Mouse (Mus musculus): Measurements from ENCODE around the gene Ppm1h. TPM values are rescaled to one million over a fixed set of nuclear protein-coding genes. Genes with fewer than 3 reads are reported as not detected.

Gene Ppm1h
- polyA plus RNA-seq, 1 experiment from 2014 or later = 22.2 TPM

- Histone ChIP-seq H3K9me3 (ENCODE audit: control insufficient read depth, low read length) (no peaks in the 10 kb centered on the region), H3K4me2 (replicated peaks; ENCODE audit: low read depth, low read length) (no peak overlapping the region), H3K27ac (ENCODE audit: low read depth, low read length) (no peak overlapping the region), H3K4me3 (ENCODE audit: low read length) (no peak overlapping the region), H3K36me3 (ENCODE audit: control insufficient read depth, insufficient read depth, low read length) (no peaks in the 10 kb centered on the region), H3K9ac (ENCODE audit: low read depth, low read length) (no peak overlapping the region), H3K27me3 (ENCODE audit: control insufficient read depth, insufficient read depth, low read length) (no peaks in the 10 kb centered on the region), H3K4me1 (ENCODE audit: control insufficient read depth, insufficient read depth, low read length) (no peaks in the 10 kb centered on the region)
- WGBS = 89% methylated on average over 4 of the region's 4 CpGs
- no peak for ATAC-seq (ENCODE audit: low FRiP score, low TSS enrichment)
Measured at GRCm38 (mm10) chr10:122734521-122734920, 56.0 kb downstream of the Ppm1h start.

GRCm38 (mm10) chr10:122735284-122735784 is 56.8 kb downstream of the Ppm1h start:
- Histone ChIP-seq H3K4me3 (ENCODE audit: low read length) (no peak overlapping the region), H3K27ac (ENCODE audit: low read depth, low read length) (no peak overlapping the region), H3K9me3 (ENCODE audit: control insufficient read depth, low read length) (no peaks in the 10 kb centered on the region), H3K4me1 (ENCODE audit: control insufficient read depth, insufficient read depth, low read length) (no peaks in the 10 kb centered on the region), H3K36me3 (ENCODE audit: control insufficient read depth, insufficient read depth, low read length) (no peaks in the 10 kb centered on the region), H3K4me2 (replicated peaks; ENCODE audit: low read depth, low read length) (no peak overlapping the region), H3K9ac (ENCODE audit: low read depth, low read length) (no peak overlapping the region), H3K27me3 (ENCODE audit: control insufficient read depth, insufficient read depth, low read length) (no peaks in the 10 kb centered on the region)
- no peak for ATAC-seq (ENCODE audit: low FRiP score, low TSS enrichment)
- WGBS = 85% methylated on average over 7 of the region's 7 CpGs

- no peak for ATAC-seq (ENCODE audit: low FRiP score, low TSS enrichment)
- WGBS = 84% methylated on average over 4 of the region's 4 CpGs
- Histone ChIP-seq H3K4me2 (replicated peaks; ENCODE audit: low read depth, low read length) (no peak overlapping the region), H3K36me3 (ENCODE audit: control insufficient read depth, insufficient read depth, low read length) (no peaks in the 10 kb centered on the region), H3K27ac (ENCODE audit: low read depth, low read length) (no peak overlapping the region), H3K4me3 (ENCODE audit: low read length) (no peak overlapping the region), H3K9ac (ENCODE audit: low read depth, low read length) (no peak overlapping the region), H3K9me3 (ENCODE audit: control insufficient read depth, low read length) (no peaks in the 10 kb centered on the region), H3K4me1 (ENCODE audit: control insufficient read depth, insufficient read depth, low read length) (no peaks in the 10 kb centered on the region), H3K27me3 (ENCODE audit: control insufficient read depth, insufficient read depth, low read length) (no peaks in the 10 kb centered on the region)
Measured at GRCm38 (mm10) chr10:122736835-122737234, 58.3 kb downstream of the Ppm1h start.

- no peak overlapping the region for H3K27ac ChIP-seq (ENCODE audit: low read depth, low read length)
- ATAC-seq (ENCODE audit: low FRiP score, low TSS enrichment) = no peak
- no peak overlapping the region for H3K4me2 ChIP-seq (replicated peaks; ENCODE audit: low read depth, low read length)
- H3K36me3 ChIP-seq (ENCODE audit: control insufficient read depth, insufficient read depth, low read length) = no peaks in the 10 kb centered on the region
- 58% methylated on average over 10 of the region's 10 CpGs for WGBS
- no peak overlapping the region for H3K4me3 ChIP-seq (ENCODE audit: low read length)
- H3K4me1 ChIP-seq (ENCODE audit: control insufficient read depth, insufficient read depth, low read length) = no peaks in the 10 kb centered on the region
- H3K9me3 ChIP-seq (ENCODE audit: control insufficient read depth, low read length) = no peaks in the 10 kb centered on the region
- no peak overlapping the region for H3K9ac ChIP-seq (ENCODE audit: low read depth, low read length)
- no peaks in the 10 kb centered on the region for H3K27me3 ChIP-seq (ENCODE audit: control insufficient read depth, insufficient read depth, low read length)
Measured at GRCm38 (mm10) chr10:122738526-122738925, 60.0 kb downstream of the Ppm1h start.

- Histone ChIP-seq H3K4me1 (ENCODE audit: control insufficient read depth, insufficient read depth, low read length) (no peaks in the 10 kb centered on the region), H3K36me3 (ENCODE audit: control insufficient read depth, insufficient read depth, low read length) (no peaks in the 10 kb centered on the region), H3K27me3 (ENCODE audit: control insufficient read depth, insufficient read depth, low read length) (no peaks in the 10 kb centered on the region), H3K4me3 (ENCODE audit: low read length) (no peak overlapping the region), H3K27ac (ENCODE audit: low read depth, low read length) (no peak overlapping the region), H3K9ac (ENCODE audit: low read depth, low read length) (no peak overlapping the region), H3K4me2 (replicated peaks; ENCODE audit: low read depth, low read length) (no peak overlapping the region), H3K9me3 (ENCODE audit: control insufficient read depth, low read length) (no peaks in the 10 kb centered on the region)
- 88% methylated on average over 4 of the region's 4 CpGs for WGBS
- ATAC-seq (ENCODE audit: low FRiP score, low TSS enrichment) = no peak
Measured at GRCm38 (mm10) chr10:122739037-122739436, 60.5 kb downstream of the Ppm1h start.

GRCm38 (mm10) chr10:122740117-122740516 is 61.6 kb downstream of the Ppm1h start:
- H3K9ac ChIP-seq (ENCODE audit: low read depth, low read length) = no peak overlapping the region
- no peaks in the 10 kb centered on the region for H3K9me3 ChIP-seq (ENCODE audit: control insufficient read depth, low read length)
- H3K4me2 ChIP-seq (replicated peaks; ENCODE audit: low read depth, low read length) = no peak overlapping the region
- H3K4me3 ChIP-seq (ENCODE audit: low read length) = no peak overlapping the region
- H3K4me1 ChIP-seq (ENCODE audit: control insufficient read depth, insufficient read depth, low read length) = no peaks in the 10 kb centered on the region
- 79% methylated on average over 4 of the region's 4 CpGs for WGBS
- no peaks in the 10 kb centered on the region for H3K27me3 ChIP-seq (ENCODE audit: control insufficient read depth, insufficient read depth, low read length)
- H3K27ac ChIP-seq (ENCODE audit: low read depth, low read length) = no peak overlapping the region
- ATAC-seq (ENCODE audit: low FRiP score, low TSS enrichment) = no peak
- H3K36me3 ChIP-seq (ENCODE audit: control insufficient read depth, insufficient read depth, low read length) = no peaks in the 10 kb centered on the region

GRCm38 (mm10) chr10:122741191-122741590 is 62.6 kb downstream of the Ppm1h start:
- Histone ChIP-seq H3K27ac (ENCODE audit: low read depth, low read length) (no peak overlapping the region), H3K4me3 (ENCODE audit: low read length) (no peak overlapping the region), H3K4me2 (replicated peaks; ENCODE audit: low read depth, low read length) (no peak overlapping the region), H3K9ac (ENCODE audit: low read depth, low read length) (no peak overlapping the region), H3K9me3 (ENCODE audit: control insufficient read depth, low read length) (no peaks in the 10 kb centered on the region), H3K36me3 (ENCODE audit: control insufficient read depth, insufficient read depth, low read length) (no peaks in the 10 kb centered on the region), H3K27me3 (ENCODE audit: control insufficient read depth, insufficient read depth, low read length) (no peaks in the 10 kb centered on the region), H3K4me1 (ENCODE audit: control insufficient read depth, insufficient read depth, low read length) (no peaks in the 10 kb centered on the region)
- no peak for ATAC-seq (ENCODE audit: low FRiP score, low TSS enrichment)
- WGBS = 87% methylated on average over 7 of the region's 7 CpGs

GRCm38 (mm10) chr10:122742136-122742535 is 63.6 kb downstream of the Ppm1h start:
- H3K4me1 ChIP-seq (ENCODE audit: control insufficient read depth, insufficient read depth, low read length) = no peaks in the 10 kb centered on the region
- H3K9ac ChIP-seq (ENCODE audit: low read depth, low read length) = no peak overlapping the region
- 75% methylated on average over 2 of the region's 2 CpGs for WGBS

GRCm38 (mm10) chr10:122743361-122743760 is 64.8 kb downstream of the Ppm1h start:
- no peak overlapping the region for H3K4me2 ChIP-seq (replicated peaks; ENCODE audit: low read depth, low read length)
- no peaks in the 10 kb centered on the region for H3K9me3 ChIP-seq (ENCODE audit: control insufficient read depth, low read length)
- 91% methylated on average over 2 of the region's 2 CpGs for WGBS
- no peak overlapping the region for H3K27ac ChIP-seq (ENCODE audit: low read depth, low read length)
- H3K4me3 ChIP-seq (ENCODE audit: low read length) = no peak overlapping the region
- H3K36me3 ChIP-seq (ENCODE audit: control insufficient read depth, insufficient read depth, low read length) = no peaks in the 10 kb centered on the region
- no peaks in the 10 kb centered on the region for H3K27me3 ChIP-seq (ENCODE audit: control insufficient read depth, insufficient read depth, low read length)
- H3K9ac ChIP-seq (ENCODE audit: low read depth, low read length) = no peak overlapping the region
- 0 out of 2 replicates have a peak, but pooled peaks cover 5% of the 10 kb centered on the region for H3K4me1 ChIP-seq (ENCODE audit: control insufficient read depth, insufficient read depth, low read length)
- ATAC-seq (ENCODE audit: low FRiP score, low TSS enrichment) = no peak

More at GRCm38 (mm10) chr10:122742136-122742535, 63.6 kb downstream of the Ppm1h start:
- Histone ChIP-seq H3K27ac (ENCODE audit: low read depth, low read length) (no peak overlapping the region), H3K36me3 (ENCODE audit: control insufficient read depth, insufficient read depth, low read length) (no peaks in the 10 kb centered on the region), H3K9me3 (ENCODE audit: control insufficient read depth, low read length) (no peaks in the 10 kb centered on the region), H3K4me3 (ENCODE audit: low read length) (no peak overlapping the region), H3K4me2 (replicated peaks; ENCODE audit: low read depth, low read length) (no peak overlapping the region), H3K27me3 (ENCODE audit: control insufficient read depth, insufficient read depth, low read length) (no peaks in the 10 kb centered on the region)
- no peak for ATAC-seq (ENCODE audit: low FRiP score, low TSS enrichment)
